Mouse (Mus musculus): ENCODE data around the gene Plxdc1.
A peak's percentile ranks its signal among the peaks of the same experiment; 100 is the strongest.

The Plxdc1 gene

DNA sequence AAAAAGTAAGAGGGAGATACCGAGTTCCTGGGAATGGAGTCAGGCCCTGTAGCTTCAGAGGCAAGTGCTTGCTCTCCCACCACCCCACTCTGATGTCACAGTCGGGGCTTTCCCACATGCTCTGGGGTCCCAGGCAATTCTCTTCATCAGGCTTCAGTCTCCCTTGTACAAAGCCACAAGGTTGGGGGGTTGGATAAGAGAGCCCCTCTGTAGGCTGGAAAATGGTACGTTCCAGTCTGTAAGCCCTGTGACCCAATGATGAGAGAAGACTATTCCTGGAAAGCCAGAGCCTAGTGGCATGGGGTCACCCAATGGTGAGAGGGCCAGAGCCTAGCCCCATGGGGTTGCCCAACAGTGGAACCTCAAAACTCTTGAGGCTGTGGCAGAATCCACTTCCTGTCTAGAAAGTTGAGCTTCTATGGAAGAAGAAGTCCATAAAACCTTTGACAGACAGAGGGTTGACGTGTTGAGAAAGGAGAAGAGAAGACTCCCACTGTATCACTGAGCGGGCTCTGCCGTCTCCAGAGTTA, 70.2 kb downstream of the Plxdc1 start:
- DNase-seq (ENCODE audit: low read depth, low spot score), result no peak

- no peak for DNase-seq (ENCODE audit: low read depth, low spot score)
These were observed 70.8 kb downstream of the Plxdc1 start for GRCm38 (mm10) chr11:97915471-97915870.

DNA sequence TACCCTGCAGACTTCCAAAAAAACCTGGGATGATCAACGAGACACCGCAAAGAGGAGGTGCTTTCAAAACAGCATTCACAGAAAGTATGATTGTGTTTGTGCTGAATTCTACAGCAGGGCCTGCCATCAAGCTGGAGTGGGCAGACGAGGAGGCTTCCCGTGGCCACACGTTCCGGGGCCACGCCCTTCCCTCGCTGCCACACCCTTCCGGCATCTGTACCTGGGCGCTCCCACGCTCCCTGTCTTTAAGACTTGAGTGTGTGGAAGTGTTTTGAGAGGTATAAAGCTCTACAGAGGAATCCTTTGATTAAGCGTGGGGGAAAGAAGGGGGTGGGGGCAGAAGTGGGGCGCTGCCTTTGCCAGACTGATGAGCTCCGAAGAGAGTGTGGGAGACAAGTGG, 73.1 kb downstream of the Plxdc1 start:
- no peak for DNase-seq (ENCODE audit: low read depth, low spot score)

GRCm38 (mm10) chr11:97908634-97909348, 77.5 kb downstream of the Plxdc1 start:
- DNase-seq (ENCODE audit: low read depth, low spot score), result no peak

GRCm38 (mm10) chr11:97907935-97908334, 78.3 kb downstream of the Plxdc1 start:
- no peak for DNase-seq (ENCODE audit: low read depth, low spot score)

GRCm38 (mm10) chr11:97906905-97907304, 79.3 kb downstream of the Plxdc1 start:
- no peak for DNase-seq (ENCODE audit: low read depth, low spot score)

DNA sequence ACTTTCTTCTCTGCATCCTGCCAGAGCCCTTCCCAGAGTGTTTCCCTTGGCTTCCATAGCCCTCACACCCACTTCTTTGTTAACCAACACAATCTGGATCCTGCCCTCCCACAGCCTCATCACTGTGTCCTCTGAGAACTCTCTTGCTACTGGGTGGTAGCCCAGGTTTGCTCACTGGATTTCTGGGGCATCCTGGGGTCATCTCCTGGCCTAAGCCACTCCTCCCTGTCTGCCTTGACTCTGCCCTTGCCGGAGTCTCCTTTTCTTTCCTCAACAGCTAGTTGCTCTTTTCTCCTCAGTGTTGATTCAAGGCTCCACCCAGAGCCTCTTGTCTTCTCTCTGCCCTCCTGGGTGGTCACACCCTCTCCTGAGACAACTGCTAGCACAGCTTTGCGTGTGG, 80.3 kb downstream of the Plxdc1 start:
- no peak for DNase-seq (ENCODE audit: low read depth, low spot score)

DNA sequence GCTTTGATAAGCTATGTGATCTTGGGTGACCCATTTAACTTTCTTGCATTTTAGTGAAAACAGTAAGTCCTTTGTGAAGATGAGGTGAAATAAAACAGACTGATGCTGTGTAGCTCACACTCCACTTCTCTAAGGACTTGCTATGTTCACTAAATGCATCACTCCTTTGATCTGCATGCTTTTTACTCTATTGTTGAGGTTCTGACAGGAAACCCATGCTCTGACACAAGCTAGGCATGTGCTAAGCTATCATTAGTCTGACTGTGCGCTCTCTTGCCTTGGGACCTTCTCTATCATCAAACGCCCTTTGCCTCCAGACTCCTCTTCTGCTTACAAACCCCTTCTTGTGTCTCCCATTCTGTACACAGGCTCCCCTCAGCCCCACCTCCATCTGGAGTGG, 80.7 kb downstream of the Plxdc1 start:
- DNase-seq (ENCODE audit: low read depth, low spot score), result peak; percentile 24

DNA sequence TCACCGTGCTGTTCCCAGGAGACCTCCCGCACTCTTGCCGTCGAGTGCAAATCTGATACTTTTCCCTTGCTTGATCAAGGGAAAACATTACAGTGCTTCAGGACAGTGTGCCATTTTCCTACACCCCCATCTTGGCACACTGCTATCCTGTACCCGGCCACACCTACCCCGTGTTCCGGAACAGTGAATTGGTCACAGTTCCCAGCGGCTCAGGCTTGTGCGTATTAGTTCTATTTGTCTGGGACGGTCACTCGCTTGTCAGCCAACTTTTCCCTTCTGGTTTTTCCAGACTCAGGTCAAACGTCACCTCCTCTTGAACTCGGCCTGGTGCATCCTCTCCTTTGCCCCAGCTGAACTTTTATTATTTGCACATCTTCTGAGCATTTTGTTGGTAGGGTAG, 81.4 kb downstream of the Plxdc1 start:
- DNase-seq (ENCODE audit: low read depth, low spot score), result no peak

GRCm38 (mm10) chr11:97901806-97902205, 84.4 kb downstream of the Plxdc1 start:
- DNase-seq (ENCODE audit: low read depth, low spot score), result no peak

DNA sequence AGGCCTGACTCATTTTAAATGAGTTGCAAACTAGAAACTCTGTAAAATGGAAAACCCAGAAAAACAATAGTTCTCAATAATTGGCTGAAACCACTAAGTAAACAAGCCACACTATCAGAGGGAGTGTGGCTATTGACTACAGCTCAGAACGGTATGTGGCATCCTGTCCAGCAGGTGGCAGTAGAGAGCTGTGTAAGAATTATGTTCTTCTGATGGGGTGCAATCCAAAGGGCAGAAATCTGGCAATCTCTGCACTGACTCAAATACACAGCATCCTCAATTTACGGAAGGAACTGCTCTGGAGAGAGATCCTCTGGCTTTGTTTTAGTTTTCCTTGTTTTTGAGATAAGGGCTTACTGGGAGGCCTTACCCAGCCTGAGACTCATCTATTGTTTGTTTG, 86.4 kb downstream of the Plxdc1 start:
- DNase-seq (ENCODE audit: low read depth, low spot score), result peak; percentile 91

GRCm38 (mm10) chr11:97897568-97898185, 88.6 kb downstream of the Plxdc1 start:
- DNase-seq (ENCODE audit: low read depth, low spot score), result no peak

GRCm38 (mm10) chr11:97896655-97897054, 89.6 kb downstream of the Plxdc1 start:
- no peak for DNase-seq (ENCODE audit: low read depth, low spot score)

DNA sequence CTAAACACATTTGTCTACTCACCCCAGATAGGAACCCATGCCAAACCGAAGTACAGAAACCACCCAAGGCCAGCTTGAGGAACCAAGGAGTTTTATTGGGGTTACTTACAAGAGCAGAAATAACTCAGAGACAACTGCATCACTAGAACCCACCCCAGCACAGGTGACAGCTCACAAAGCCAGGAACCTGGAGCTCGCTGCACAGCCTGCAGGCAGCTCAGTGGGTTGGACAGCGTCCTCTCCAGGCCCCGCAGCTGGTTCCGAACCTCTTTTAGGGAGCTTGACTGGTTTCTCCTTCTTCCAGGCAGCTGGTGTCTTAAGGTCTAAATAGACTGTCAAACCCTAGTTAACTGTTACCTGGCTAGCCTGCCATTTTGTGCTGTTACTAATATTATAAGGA, 94.4 kb downstream of the Plxdc1 start:
- no peak for DNase-seq (ENCODE audit: low read depth, low spot score)

- DNase-seq (ENCODE audit: low read depth, low spot score), result no peak
These were observed 100.8 kb downstream of the Plxdc1 start for GRCm38 (mm10) chr11:97885296-97885915.

GRCm38 (mm10) chr11:97884601-97885185, 101.6 kb downstream of the Plxdc1 start:
- no peak for DNase-seq (ENCODE audit: low read depth, low spot score)

DNA sequence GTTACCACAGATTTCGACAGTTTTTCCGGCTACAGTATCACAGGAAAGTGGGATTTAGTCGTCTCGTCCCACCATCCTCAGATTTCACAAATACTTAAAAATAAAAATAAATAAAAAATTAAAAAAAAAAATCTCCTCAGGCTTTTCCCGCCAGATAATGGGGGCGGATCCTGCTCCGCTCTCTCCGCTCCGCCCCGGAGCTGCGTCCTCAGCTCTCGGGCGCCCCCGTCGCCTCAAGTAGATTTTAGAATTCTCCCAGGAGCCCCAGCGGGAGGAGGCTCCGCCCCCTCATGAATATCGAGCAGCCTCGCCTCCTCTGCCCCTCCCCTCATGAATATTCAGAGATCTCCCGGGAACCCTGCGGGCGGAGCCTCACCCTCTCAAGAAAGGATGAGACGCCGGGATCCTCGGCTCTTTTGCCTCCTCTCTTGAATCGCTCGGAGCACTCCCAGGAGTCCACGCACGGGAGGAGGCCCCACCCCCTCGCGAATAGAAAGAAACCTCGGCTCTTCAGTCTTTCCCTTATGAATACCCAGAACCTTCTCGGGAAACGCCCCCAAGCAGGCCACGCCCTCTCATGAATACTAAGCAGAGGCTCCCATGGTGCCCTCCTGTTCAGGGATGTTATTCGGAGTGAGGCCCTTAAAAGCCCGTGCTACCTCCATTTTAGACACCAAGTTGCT, 102.2 kb downstream of the Plxdc1 start, which contains the start of gene Fbxo47:
Fbxo47 (minus strand) TSS at position 237 of the 683 bp plus-strand sequence.
- peak; percentile 98 for DNase-seq (ENCODE audit: low read depth, low spot score)

DNA sequence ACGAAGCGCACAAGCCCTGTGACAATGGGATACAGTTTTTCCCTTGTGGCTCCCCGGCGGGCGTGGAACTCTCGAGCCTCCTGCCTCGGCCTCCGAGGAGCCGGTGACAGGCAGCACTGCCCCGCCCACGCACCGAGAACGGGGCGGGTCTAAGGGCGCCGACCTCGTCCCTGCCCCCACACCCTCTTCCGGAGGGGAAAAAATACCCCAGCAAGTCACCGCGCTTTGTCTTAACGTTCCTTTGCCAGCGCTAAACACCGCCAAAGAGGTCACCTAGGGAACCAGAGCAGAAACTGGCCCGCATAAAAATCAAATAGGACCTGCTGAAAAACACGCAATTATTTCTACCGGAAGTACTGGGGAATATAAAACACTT, 102.7 kb downstream of the Plxdc1 start:
- DNase-seq (ENCODE audit: low read depth, low spot score), result peak; percentile 93

DNA sequence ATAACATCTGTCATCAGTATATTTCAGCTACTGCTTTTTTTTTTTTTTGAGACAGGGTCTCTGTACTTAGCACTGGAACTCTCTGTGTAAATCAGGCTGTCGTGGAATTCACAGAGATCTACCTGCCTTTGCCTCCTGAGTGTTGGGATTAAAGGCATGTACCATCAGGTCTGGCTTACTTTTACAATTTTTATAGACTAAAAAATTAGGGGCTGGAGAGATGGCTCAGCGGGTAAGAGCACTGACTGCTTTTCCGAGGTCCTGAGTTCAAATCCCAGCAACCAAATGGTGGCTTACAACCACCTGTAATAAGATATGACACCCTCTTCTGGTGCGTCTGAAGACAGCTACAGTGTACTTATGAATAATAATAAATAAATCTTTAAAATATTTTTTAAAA, 105.9 kb downstream of the Plxdc1 start:
- DNase-seq (ENCODE audit: low read depth, low spot score), result no peak

- no peak for DNase-seq (ENCODE audit: low read depth, low spot score)
These were observed 108.9 kb downstream of the Plxdc1 start for GRCm38 (mm10) chr11:97877341-97877740.

GRCm38 (mm10) chr11:97874396-97874795, 111.8 kb downstream of the Plxdc1 start:
- no peak for DNase-seq (ENCODE audit: low read depth, low spot score)

Measured in CD4-positive, CD25-positive, alpha-beta regulatory T cell, adult 2 months (primary cell).